Mouse (Mus musculus) embryonic facial prominence, embryonic 12.5 days (tissue): Measurements from ENCODE around the gene Gpsm3. TPM values are rescaled to one million over a fixed set of nuclear protein-coding genes. Genes with fewer than 3 reads are reported as not detected.

Experiments
- ATAC-seq: fragments of 200-750 bp; cut with Nextera tagmentation; 2 replicates; pipeline ENCODE4 v1.8.0; 2017; ENCODE audit not compliant: insufficient number of reproducible peaks, insufficient read depth, low FRiP score, low TSS enrichment
- H3K27ac ChIP-seq: fragments of 300-500 bp; sonication (generic); 2 replicates; pipeline ENCODE4 v1.5.1; 2016; ENCODE audit warnings: mild to moderate bottlenecking
- H3K27me3 ChIP-seq: fragments of 300-500 bp; sonication (generic); 2 replicates; pipeline ENCODE4 v1.6.1; 2016; ENCODE audit warnings: mild to moderate bottlenecking, moderate library complexity
- H3K36me3 ChIP-seq: fragments of 300-500 bp; sonication (generic); 2 replicates; pipeline ENCODE4 v1.6.1; 2016; ENCODE audit warnings: mild to moderate bottlenecking
- H3K4me1 ChIP-seq: fragments of 300-500 bp; sonication (generic); 2 replicates; pipeline ENCODE4 v1.6.1; 2016
- H3K4me2 ChIP-seq: fragments of 300-500 bp; sonication (generic); replicated peaks from 2 replicates; pipeline ENCODE4 v1.6.1; 2016; ENCODE audit warnings: mild to moderate bottlenecking, moderate library complexity
- H3K4me3 ChIP-seq: fragments of 300-500 bp; sonication (generic); 2 replicates; pipeline ENCODE4 v1.5.1; 2016; ENCODE audit warnings: mild to moderate bottlenecking
- H3K9ac ChIP-seq: fragments of 300-500 bp; sonication (generic); 2 replicates; pipeline ENCODE4 v1.6.1; 2016; ENCODE audit warnings: mild to moderate bottlenecking, moderate library complexity
- H3K9me3 ChIP-seq: fragments of 300-500 bp; sonication (generic); 2 replicates; pipeline ENCODE4 v1.6.1; 2016; ENCODE audit warnings: mild to moderate bottlenecking, moderate library complexity
- WGBS: fragments of 180-500 bp; shearing (Covaris S2); methylation state at CpG from one replicate; pipeline ENCODE4 v1.1.7; 2016; 5-methylcytosine and 5-hydroxymethylcytosine counted together
- polyA plus RNA-seq: library from polyadenylated mRNA; unstranded; fragments of >200 nt; fragmentation: Nextera tagmentation; extraction: Ambion mirVana; gene quantifications from 2 replicates; pipeline ENCODE4 v1.2.1, GENCODE M21; 2016

Gpsm3 gene
- polyA plus RNA-seq, 1 experiment from 2014 or later = 3.5 TPM

DNA sequence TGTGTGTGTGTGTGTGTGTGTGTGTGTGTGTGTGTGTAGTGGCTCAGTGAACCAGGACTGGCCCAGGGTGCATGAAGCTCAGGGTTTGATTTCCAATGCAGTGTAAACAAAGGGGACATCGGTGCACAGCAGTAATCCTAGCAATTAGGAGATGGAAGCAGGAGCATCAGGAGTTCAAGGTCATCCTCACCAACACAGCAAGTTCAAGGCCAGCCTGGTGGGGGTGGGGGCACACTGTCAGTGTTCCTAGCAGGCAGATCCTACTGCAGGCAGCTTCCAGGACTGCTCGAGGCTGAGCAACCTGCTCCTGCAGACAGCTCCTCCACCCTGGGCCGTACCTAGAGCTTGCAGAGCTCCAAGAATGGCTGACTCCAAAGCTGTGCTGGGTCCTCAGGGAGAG lies 27.0 kb upstream of the Gpsm3 start:
- no peaks in the 10 kb centered on the region for H3K36me3 ChIP-seq
- WGBS = 61% methylated on average over 3 of the region's 3 CpGs
- no peak overlapping the region for H3K9ac ChIP-seq
- H3K27ac ChIP-seq = no peak overlapping the region
- H3K4me1 ChIP-seq = peaks cover 8% of the 10 kb centered on the region
- H3K9me3 ChIP-seq = no peaks in the 10 kb centered on the region
- H3K4me3 ChIP-seq = no peak overlapping the region
- no peak for ATAC-seq
- no peak overlapping the region for H3K4me2 ChIP-seq
- no peaks in the 10 kb centered on the region for H3K27me3 ChIP-seq

DNA sequence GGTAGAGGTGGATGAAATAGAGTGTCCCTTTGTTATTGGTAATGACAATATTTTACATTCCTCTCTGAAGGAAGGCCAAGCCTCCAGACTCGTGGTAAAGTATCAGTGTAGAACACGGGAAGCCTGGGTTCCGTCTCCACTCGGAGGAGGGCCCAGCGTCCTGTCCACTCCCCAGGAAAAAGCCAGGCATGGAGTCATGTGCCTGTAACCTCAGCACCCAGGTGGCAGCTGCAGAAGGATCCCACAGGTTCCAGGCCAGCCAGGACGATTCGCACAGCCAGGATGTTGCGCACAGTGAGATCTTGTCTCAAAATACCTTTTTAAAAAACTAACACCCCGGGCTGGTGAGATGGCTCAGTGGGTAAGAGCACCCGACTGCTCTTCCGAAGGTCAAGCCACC lies 26.3 kb upstream of the Gpsm3 start:
- no peaks in the 10 kb centered on the region for H3K27me3 ChIP-seq
- H3K4me3 ChIP-seq = no peak overlapping the region
- H3K4me1 ChIP-seq = peaks cover 8% of the 10 kb centered on the region
- ATAC-seq = no peak
- no peak overlapping the region for H3K4me2 ChIP-seq
- 73% methylated on average over 11 of the region's 11 CpGs for WGBS
- no peaks in the 10 kb centered on the region for H3K36me3 ChIP-seq
- H3K9me3 ChIP-seq = no peaks in the 10 kb centered on the region
- no peak overlapping the region for H3K27ac ChIP-seq
- no peak overlapping the region for H3K9ac ChIP-seq

DNA sequence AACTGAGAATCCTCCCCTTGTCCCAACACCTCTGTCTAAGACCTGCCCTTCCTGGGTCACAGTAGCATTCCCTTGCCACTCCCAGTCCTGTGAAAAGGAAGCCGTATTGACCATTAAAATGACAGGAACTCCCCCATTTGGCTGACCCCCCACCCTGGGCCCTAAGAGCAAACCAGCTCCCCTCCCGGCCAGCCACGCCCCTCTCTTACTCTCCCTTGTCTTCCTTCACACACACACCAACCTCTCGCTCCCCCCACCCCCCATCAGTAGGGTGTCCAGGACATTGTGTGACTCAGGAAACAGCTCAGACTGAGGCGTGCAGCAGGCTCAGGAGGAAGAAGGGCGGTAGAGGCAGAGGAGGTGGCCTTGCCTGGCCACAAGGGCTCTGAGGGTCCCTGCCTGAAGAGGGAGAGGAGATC lies 25.6 kb upstream of the Gpsm3 start, which contains the start of gene Notch4:
TSS of gene Notch4 (plus strand) at position 266 of the 419 bp plus-strand sequence.
- H3K4me3 ChIP-seq = no peak within 1 kb of the TSS
- ATAC-seq = no peak
- H3K27me3 ChIP-seq = no peaks in the 10 kb centered on the region; the same call in 1 of the 2 replicates
- 9% methylated on average over 6 of the region's 6 CpGs for WGBS
- peak within 1 kb of the TSS; percentile 21; the same call in 1 of the 2 replicates for H3K4me2 ChIP-seq
- no peaks in the 10 kb centered on the region for H3K9me3 ChIP-seq
- H3K9ac ChIP-seq = no peak within 1 kb of the TSS
- peaks cover 8% of the 10 kb centered on the region for H3K4me1 ChIP-seq
- no peaks in the 10 kb centered on the region for H3K36me3 ChIP-seq
- H3K27ac ChIP-seq = peak within 1 kb of the TSS; percentile 63

DNA sequence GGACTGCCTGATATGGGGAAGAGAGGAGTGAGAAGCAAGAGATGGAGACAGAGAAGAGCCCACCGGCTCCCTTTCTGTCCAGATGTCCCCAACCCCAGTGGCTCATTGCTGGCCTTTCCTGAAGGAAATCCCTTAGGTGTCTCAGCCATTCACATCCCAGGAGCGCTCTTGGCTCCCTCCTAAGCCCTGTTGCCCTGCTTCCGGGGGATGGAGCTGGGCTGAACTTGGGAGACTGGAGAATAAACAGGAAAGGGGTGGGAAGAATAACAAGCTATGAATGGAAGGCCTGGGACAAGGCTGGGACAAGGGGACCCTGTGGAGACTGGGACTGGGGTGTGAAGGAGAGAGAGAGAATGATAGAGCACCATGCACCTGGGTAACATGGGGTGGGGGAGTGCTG lies 24.8 kb upstream of the Gpsm3 start:
- H3K4me1 ChIP-seq = peaks cover 8% of the 10 kb centered on the region
- no peaks in the 10 kb centered on the region; the same call in 1 of the 2 replicates for H3K27me3 ChIP-seq
- no peaks in the 10 kb centered on the region for H3K9me3 ChIP-seq
- no peak overlapping the region for H3K9ac ChIP-seq
- peak overlapping the region; percentile 63; the same call in 1 of the 2 replicates for H3K27ac ChIP-seq
- ATAC-seq = no peak
- H3K36me3 ChIP-seq = no peaks in the 10 kb centered on the region
- H3K4me2 ChIP-seq = 0 out of 2 replicates have a peak overlapping the region, but pooled peaks have one; percentile 21
- H3K4me3 ChIP-seq = no peak overlapping the region
- WGBS = 39% methylated on average over 3 of the region's 3 CpGs

DNA sequence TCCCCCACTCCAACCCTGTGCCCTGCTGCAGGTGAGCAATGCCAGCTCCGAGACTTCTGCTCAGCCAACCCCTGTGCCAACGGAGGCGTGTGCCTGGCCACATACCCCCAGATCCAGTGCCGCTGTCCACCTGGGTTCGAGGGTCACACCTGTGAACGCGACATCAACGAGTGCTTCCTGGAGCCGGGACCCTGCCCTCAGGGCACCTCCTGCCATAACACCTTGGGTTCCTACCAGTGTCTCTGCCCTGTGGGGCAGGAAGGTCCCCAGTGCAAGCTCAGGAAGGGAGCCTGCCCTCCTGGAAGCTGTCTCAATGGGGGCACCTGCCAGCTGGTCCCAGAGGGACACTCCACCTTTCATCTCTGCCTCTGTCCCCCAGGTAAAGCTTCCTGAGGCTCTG lies 22.3 kb upstream of the Gpsm3 start:
- no peak for ATAC-seq
- H3K4me2 ChIP-seq = no peak overlapping the region
- no peak overlapping the region for H3K27ac ChIP-seq
- no peak overlapping the region; the same call in 1 of the 2 replicates for H3K9ac ChIP-seq
- H3K9me3 ChIP-seq = no peaks in the 10 kb centered on the region
- no peak overlapping the region for H3K4me3 ChIP-seq
- H3K36me3 ChIP-seq = no peaks in the 10 kb centered on the region
- H3K4me1 ChIP-seq = peaks cover 8% of the 10 kb centered on the region
- WGBS = 66% methylated on average over 9 of the region's 9 CpGs
- H3K27me3 ChIP-seq = peaks cover 3% of the 10 kb centered on the region; the same call in 1 of the 2 replicates

- H3K4me3 ChIP-seq = no peak overlapping the region
- no peak overlapping the region for H3K9ac ChIP-seq
- WGBS = 85% methylated on average over 13 of the region's 13 CpGs
- H3K36me3 ChIP-seq = no peaks in the 10 kb centered on the region
- H3K9me3 ChIP-seq = no peaks in the 10 kb centered on the region
- no peak overlapping the region for H3K4me2 ChIP-seq
- H3K4me1 ChIP-seq = peaks cover 8% of the 10 kb centered on the region
- no peak for ATAC-seq
- H3K27ac ChIP-seq = no peak overlapping the region
- peaks cover 3% of the 10 kb centered on the region; the same call in 1 of the 2 replicates for H3K27me3 ChIP-seq
Observed at GRCm38 (mm10) chr17:34568421-34568820, 21.2 kb upstream of the Gpsm3 start.

DNA sequence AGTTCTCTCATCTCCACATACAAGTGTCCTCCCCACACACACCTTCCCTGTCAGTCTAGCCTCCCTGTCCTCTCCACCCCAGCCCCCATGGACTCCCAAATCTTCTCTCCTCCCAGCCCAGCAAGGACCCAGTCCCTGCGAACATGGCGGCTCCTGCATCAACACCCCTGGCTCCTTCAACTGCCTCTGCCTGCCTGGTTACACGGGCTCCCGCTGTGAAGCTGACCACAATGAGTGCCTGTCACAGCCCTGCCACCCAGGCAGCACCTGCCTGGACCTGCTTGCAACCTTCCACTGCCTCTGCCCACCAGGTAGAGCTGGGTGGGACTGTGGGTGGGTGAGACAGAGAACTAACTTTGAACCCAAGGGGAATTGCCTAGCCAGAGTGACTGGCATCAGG lies 19.7 kb upstream of the Gpsm3 start:
- WGBS = 72% methylated on average over 4 of the region's 4 CpGs
- Histone ChIP-seq H3K27me3 (peaks cover 3% of the 10 kb centered on the region; the same call in 1 of the 2 replicates), H3K4me3 (no peak overlapping the region), H3K4me2 (no peak overlapping the region), H3K9ac (no peak overlapping the region), H3K36me3 (no peaks in the 10 kb centered on the region), H3K27ac (no peak overlapping the region), H3K9me3 (no peaks in the 10 kb centered on the region), H3K4me1 (no peaks in the 10 kb centered on the region)
- no peak for ATAC-seq

GRCm38 (mm10) chr17:34571875-34572274 lies 17.7 kb upstream of the Gpsm3 start:
- no peaks in the 10 kb centered on the region for H3K9me3 ChIP-seq
- ATAC-seq = no peak
- H3K36me3 ChIP-seq = no peaks in the 10 kb centered on the region
- 14% methylated on average over 5 of the region's 5 CpGs for WGBS
- H3K27me3 ChIP-seq = peaks cover 3% of the 10 kb centered on the region; the same call in 1 of the 2 replicates
- H3K4me3 ChIP-seq = no peak overlapping the region
- no peak overlapping the region for H3K9ac ChIP-seq
- H3K4me2 ChIP-seq = no peak overlapping the region
- no peaks in the 10 kb centered on the region for H3K4me1 ChIP-seq
- no peak overlapping the region for H3K27ac ChIP-seq

GRCm38 (mm10) chr17:34572361-34572760 lies 17.2 kb upstream of the Gpsm3 start:
- 8% methylated on average over 15 of the region's 15 CpGs for WGBS
- Histone ChIP-seq H3K27me3 (peaks cover 3% of the 10 kb centered on the region; the same call in 1 of the 2 replicates), H3K4me1 (no peaks in the 10 kb centered on the region), H3K4me3 (no peak overlapping the region), H3K36me3 (no peaks in the 10 kb centered on the region), H3K9me3 (no peaks in the 10 kb centered on the region), H3K27ac (no peak overlapping the region), H3K9ac (no peak overlapping the region), H3K4me2 (no peak overlapping the region)
- no peak for ATAC-seq

- no peaks in the 10 kb centered on the region for H3K9me3 ChIP-seq
- ATAC-seq = no peak
- no peaks in the 10 kb centered on the region; the same call in 1 of the 2 replicates for H3K27me3 ChIP-seq
- no peaks in the 10 kb centered on the region for H3K36me3 ChIP-seq
- no peak overlapping the region for H3K4me3 ChIP-seq
- H3K4me1 ChIP-seq = no peaks in the 10 kb centered on the region
- H3K4me2 ChIP-seq = no peak overlapping the region
- no peak overlapping the region for H3K27ac ChIP-seq
- H3K9ac ChIP-seq = no peak overlapping the region
- WGBS = 60% methylated on average over 5 of the region's 5 CpGs
Observed at GRCm38 (mm10) chr17:34576577-34576976, 13.0 kb upstream of the Gpsm3 start.

DNA sequence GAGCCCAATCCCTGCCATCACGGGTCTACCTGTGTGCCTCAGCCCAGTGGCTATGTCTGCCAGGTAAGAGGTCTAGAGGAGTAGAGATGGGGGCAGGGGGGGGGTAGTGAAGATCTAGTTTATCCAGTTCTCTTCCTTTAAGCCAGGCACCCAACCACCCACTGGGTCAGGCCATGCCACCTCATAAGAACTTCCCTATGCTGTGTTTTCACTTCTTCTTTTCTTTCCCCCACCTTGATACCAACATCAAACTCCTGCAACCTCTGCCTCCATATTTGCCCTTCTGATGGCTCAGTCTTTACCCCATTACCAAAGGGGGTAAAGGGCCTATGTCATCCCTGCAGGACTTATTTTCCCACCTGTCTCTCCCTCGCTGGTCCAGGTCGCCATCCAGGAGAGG lies 11.5 kb upstream of the Gpsm3 start:
- Histone ChIP-seq H3K27me3 (no peaks in the 10 kb centered on the region), H3K4me3 (no peak overlapping the region), H3K9me3 (no peaks in the 10 kb centered on the region), H3K27ac (no peak overlapping the region), H3K4me1 (no peaks in the 10 kb centered on the region), H3K4me2 (no peak overlapping the region), H3K36me3 (no peaks in the 10 kb centered on the region), H3K9ac (no peak overlapping the region)
- no peak for ATAC-seq
- WGBS = 80% methylated on average over 3 of the region's 3 CpGs

DNA sequence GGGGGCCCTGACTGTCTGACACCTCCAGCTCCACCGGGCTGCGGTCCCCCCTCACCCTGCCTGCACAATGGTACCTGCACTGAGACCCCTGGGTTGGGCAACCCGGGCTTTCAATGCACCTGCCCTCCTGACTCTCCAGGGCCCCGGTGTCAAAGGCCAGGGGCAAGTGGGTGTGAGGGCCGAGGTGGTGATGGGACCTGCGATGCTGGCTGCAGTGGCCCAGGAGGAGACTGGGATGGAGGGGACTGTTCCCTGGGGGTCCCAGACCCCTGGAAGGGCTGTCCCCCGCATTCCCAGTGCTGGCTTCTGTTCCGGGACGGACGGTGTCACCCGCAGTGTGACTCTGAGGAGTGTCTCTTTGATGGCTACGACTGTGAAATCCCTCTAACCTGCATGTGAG lies 7.1 kb upstream of the Gpsm3 start:
- Histone ChIP-seq H3K9me3 (no peaks in the 10 kb centered on the region), H3K4me2 (no peak overlapping the region), H3K36me3 (no peaks in the 10 kb centered on the region), H3K4me1 (peaks cover 9% of the 10 kb centered on the region), H3K4me3 (no peak overlapping the region), H3K27ac (no peak overlapping the region), H3K27me3 (no peaks in the 10 kb centered on the region), H3K9ac (no peak overlapping the region)
- ATAC-seq = no peak
- 84% methylated on average over 12 of the region's 12 CpGs for WGBS
